Mouse (Mus musculus): ENCODE results near the gene Arid1b.

- no peak for TF ChIP-seq FLI1 (IDR thresholded peaks at IDR 0.05; ENCODE audit: low read length)
- no peak for TF ChIP-seq GATA1 (IDR thresholded peaks at IDR 0.05; ENCODE audit: borderline replicate concordance, low read length)
Observed at GRCm38 (mm10) chr17:5284783-5285182, 290.7 kb downstream of the Arid1b start.

All from megakaryocyte, embryonic 14.5 days (primary cell).